Mouse (Mus musculus) frontal cortex, adult (tissue): ENCODE results near the gene Mmp11.
A peak's percentile ranks its signal among the peaks of the same experiment; 100 is the strongest.

ENCODE experiments used
- ATAC-seq: cut with Nextera tagmentation; 2 replicates; pipeline ENCODE4 v1.9.2; 2017; ENCODE audit warnings: mild to moderate bottlenecking, moderate library complexity, mixed read lengths; ENCODE audit not compliant: low TSS enrichment

The Mmp11 gene

DNA sequence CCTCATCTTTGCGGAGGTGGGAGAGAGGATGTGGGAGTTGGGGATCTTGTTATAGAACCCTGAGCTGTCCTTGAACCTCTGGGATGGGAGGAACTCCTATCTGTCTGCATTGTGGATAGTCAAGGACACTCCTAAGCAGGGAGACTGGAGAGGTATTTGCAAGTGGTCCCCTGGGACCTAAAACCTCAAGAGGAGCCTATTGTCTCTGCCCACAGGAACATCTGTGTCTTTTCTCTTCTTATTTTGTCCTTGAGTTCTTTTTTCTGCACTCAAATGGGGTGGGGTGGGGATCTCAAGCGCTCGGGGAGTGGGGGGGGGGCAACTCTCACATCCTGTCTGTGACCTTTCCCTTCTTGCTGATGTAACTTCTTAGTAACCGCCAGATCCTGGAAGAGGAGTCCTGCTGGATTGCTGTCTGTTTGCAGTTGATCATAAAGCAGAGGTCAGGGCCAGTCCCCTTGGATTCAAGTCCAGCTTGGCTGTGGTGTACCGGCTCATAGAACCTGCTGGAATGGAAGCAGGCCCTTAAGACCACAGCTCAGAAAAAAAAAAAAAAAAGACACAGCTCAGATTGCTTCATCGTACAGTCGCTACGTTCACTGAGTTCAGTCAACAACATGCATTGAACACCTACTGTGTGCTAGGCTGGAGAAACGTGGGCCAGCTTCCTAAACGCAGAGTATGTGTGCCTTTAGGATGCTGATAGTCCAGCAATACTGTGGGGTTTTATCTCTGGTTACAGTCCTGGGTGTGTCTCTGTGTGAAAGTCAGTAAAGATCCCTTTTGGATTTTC lies 1.8 kb upstream of the Mmp11 start:
- ATAC-seq: no peak

DNA sequence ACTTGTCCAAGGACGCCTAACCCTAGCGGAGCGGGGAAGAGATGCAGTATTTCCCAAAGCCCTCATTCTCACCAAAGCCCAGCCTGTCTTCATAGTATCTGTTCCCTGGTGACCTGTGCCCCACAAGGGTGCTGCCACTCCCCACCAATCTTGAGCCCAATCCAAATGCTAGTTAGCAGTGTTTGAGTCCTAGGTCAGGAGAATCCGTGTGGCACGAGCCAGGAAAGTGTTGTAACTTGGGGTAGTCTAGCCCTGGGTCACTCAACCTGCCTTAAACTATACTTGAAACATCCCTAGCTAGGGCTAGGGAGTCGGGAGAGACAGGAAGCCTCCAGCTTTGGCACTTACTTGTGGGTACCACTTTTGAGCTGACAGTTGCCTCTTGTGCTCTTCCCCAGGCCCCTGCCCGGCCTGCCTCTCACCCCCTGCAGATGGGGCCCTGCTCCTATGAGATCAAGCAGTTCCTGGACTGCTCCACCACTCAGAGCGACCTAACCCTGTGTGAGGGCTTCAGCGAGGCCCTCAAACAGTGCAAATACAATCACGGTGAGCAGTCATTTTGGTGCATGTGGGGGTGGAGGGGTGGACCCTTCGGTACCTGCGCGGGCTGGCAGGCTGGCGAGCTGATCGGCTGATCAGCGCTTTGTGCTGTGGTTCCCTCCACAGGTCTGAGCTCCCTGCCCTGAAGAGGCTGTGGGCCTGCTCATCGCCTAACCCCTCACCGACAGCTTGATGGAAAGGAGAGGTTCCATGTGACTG lies 792 bp upstream of the Mmp11 start:
- ATAC-seq: no peak

DNA sequence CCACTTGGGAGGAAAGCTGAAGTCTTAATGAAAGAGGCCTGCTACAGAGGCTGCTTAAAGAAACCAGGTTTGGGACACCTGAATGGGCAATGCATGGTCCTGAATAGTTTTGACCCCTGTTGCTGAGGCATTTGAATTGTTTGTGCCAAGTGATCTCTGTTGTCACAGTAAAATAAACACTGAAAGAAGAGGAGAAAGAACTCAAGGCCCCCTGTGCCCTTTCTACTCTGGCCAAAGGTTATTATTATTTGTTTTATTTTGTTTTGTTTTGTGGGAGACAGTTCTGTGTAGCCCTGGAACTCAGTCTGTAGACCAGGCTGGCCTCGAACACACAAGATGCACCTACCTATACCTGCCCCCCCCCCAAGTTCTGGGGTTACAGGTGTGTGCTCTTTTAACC lies 1.3 kb downstream of the Mmp11 start:
- ATAC-seq: no peak

DNA sequence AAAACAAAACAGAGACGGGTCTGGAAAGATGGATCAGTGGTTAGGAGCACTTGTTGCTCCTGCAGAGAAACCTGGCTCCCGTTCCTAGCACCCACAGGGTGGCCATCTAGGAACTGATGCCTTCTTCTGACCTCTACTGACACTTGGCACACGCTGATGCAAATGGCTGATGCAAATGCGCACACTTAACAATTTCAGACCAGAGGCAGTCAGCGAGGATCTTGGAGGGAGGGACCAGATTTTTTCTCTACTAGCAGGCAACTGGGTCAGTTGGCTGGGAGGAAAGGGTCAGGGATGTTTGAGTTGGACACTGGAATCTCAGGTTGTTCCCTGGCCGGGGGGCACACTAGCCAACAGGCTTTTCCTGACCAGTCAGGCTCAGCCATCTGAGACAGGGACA lies 3.4 kb downstream of the Mmp11 start, which contains the start of gene Chchd10:
Gene Chchd10 (plus strand): TSS at position 240 of the 400 bp plus-strand sequence.
- ATAC-seq: no peak

DNA sequence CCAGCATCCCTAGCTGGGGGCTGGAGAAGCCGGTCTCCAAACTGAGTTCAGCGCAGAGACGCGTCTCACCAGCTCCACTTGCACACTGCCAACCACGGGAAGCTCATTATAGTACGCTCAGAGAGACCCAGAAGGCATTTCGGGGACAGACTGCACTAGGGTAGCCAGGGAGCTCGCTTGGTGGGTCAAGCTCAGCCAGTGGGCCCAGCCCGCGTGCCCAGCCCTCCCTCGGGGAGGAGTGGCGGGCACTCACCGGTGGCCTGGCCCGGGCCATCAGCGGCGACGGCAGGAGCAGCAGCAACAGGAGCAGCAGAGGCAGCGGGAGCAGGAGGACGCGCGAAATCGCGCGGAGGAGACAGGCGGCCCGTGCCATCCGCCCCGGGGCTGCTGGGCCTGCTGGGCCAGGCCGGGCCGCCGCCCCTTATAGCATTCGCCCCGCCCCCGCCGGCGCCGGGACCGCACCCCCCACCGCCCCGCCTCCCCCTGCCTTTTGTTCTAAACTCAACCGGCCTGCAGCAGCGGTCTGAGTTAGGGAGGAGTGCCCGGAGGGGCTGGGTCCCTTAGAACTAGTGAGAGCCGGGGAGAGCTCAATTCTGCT lies 4.1 kb downstream of the Mmp11 start:
- ATAC-seq: peak; percentile 17; the same call in 1 of the 2 replicates

DNA sequence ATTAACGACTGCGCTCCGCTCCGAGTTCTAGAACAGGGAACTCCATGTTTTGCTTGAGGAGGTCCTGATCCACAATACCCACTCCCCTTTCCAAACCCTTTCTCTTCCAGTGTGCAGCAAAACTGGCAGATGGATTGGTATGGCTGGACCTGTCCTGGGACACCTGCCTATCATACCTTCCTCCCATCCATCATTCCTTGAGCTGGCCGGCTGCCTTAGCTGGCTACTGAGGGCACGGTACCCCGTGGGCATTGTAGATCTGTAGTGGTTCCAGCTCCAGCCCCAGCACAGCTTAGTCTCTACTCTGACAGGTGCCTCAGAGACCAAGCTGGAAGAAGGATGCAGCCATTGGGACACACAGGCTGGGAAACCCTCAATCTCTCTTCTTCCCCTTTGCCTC lies 5.0 kb downstream of the Mmp11 start:
- ATAC-seq: no peak

DNA sequence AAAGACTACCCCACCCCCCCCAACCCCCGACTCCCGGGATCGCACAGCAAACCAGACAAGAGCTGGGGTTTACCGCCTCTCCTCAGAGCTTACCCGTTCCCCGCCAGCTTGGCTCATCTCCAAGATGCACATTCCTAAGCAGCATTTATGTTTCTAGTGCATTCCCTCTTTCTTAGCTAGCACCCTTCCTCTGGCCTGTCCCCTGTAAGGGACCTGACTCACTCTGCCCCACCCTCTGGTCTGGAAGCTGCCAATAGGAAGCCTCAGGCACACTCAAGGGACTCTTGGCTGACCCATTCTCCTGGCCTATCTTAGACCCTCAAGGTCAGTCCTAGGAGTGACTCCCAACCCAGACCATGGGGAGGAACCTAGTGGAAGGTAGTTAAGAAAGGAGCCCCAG lies 6.0 kb downstream of the Mmp11 start:
- ATAC-seq: no peak

DNA sequence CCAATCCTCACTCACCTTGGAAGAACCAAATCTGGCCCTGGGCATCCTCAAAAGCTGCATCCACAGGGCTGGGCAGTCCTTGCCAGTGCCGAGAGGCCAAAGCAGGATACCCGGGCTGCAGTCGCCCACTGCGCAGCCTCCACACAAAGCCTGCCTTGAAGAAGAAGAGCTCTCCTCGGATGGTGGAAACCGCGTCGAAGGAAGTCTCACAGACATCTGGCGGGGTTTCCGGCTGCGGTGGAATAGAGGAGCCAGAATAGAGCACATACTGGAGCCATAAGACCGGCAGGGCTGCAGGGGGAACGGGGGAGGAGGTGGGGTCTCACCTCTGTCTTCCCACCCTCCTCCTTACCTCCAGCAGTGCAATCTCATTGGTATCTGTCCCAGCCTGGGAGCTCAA lies 9.9 kb downstream of the Mmp11 start:
- ATAC-seq: no peak

DNA sequence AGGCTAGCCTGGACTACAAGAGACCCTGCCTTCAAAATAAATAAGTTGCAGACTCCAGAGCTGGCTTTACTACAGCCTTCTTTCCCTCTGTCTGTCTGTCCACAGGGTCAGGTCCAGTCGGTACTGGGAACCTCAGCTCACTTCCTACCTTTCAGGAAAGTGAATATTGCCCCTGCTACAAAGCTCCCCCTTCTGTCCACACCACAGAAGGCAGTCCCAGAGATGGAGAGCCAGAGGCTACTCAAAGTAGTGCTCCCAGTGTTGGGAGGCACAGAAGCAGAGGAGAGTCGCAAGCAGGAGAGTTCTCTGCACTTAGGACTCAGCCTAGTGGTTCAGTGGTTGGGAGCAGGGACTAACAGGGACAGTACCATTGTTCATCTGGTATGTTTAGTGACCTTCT lies 12.0 kb downstream of the Mmp11 start:
- no peak for ATAC-seq

DNA sequence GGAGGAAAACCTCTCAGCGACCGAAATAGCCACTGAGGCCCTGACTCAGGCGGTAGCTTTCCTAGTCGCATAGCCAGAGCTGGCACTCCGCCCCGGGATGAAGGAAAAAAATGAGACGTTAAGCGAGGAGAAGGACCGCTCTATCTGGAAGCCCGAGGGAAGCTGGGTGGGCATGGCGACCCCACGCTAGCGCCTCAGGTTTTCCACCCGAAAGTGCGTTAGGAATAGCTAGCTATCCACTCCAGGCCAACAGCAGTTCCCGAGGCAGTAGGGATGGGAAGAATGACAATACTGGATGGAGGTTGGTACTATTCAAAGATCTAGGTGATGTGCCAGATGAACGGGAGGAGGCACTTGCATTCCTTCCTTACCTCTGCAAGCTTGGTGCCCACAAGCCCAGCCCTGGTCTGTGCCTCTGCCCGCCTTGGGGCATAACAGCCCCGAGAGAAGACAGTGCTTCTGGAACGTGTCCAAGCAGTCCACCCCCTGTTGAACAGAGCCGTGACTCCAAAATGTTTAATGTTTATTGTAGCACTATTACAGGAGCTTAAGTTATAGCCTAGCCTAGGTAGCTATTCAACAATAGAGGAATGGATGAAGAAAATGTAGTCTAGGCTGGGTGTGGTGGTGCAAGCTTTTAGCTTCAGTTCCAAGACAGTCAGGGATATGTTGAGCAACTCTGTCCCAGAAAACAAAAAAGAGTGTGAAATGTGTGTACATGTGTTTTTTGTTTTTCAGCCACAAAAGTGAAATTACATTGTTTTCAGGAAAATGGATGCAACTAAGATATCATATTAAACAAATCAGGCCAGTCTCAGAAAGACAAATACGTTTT lies 14.4 kb downstream of the Mmp11 start:
- ATAC-seq: peak; percentile 51

DNA sequence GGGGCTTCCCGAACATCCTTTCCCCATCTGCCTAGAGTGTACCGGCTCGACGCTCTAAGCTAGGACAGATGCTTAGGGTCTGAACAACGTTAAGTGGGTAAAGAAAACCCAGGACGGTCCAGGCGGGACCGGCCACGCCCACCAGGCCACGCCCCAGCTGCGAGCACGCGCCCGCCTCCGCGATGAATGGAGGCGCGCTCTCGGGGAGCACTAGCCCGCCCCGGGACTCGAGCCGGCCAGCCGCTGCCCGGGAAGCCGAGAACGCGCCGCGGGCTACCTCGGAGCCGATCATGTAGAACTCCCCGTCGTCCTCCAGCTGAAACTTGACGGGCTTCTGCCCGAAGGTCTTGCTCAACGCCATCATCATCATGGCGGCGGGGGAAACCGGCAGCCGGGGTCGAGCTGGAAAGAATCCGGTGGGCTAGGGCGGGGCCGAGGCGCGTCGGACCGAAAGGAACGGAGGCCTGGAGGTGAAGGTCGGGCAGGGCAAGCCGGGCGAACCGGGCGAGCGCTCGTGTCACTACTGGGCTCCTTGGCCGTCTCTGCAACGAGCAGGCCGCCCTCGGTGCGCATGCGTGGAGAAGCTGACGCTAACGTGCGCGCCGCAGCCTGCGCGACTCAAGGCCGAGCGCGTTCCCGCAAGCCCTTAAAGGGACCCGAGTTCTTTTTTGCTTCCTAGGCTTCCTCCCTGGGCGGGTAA lies 15.1 kb downstream of the Mmp11 start, which contains the start of gene Smarcb1:
Gene Smarcb1 (minus strand): TSS at position 592 of the 700 bp plus-strand sequence.
- peak; percentile 88 for ATAC-seq

DNA sequence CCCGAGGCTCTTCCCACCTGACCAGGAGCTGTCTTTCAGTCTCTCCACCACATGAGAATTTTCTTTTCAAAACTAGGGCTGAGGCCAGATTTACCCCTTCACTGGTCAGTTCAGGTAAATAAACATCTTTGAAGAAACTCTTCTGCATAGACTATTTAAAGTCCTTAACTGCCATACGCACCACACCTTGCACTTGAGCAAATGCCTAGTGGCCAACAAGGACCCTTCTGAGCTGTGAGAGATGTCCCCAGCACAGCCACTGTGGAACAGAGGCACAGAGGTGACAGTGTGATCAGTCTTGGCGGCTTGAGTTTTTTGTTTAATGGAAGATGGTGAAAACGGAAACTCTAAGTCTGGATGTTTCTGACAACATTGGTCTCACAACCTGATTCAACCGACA lies 17.3 kb downstream of the Mmp11 start:
- no peak for ATAC-seq

DNA sequence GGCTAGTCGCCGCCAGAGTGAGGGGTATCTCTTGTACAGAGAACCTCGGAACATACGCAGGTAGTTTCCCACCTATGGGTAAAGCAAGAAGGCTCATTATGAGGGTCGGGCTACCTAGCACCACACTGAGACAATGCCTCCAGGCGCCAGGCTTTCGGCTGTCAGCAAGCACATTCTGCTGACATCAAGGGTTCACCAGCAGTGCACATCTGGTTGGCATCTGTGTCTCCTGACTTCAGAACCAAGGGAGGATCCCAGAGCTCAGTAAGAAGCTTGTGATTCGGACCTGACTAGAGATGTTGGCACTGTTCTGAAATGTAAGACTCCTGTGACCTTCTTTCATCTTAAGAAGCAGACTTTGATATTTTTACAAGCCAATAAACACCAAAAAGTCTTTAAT lies 19.5 kb downstream of the Mmp11 start:
- ATAC-seq: no peak

DNA sequence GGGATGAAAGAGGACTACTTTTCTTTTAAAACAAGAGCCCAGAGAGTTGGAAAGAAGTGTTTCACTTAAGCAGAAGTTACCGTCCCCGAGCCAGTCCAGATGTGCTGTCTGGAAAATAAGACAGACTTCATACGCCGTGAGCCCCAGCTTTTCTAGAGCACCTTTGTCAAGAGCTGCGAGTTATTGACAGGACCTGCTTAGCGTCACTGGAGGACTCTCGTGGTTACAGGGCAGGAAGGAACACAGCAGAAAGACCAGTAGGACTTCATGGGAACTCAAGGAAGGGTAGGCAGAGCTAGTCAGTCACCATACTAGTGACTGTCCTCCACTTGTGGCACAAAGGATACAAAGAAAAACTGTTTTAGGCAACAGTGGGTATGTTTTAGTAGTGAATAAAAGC lies 20.7 kb downstream of the Mmp11 start:
- no peak for ATAC-seq

DNA sequence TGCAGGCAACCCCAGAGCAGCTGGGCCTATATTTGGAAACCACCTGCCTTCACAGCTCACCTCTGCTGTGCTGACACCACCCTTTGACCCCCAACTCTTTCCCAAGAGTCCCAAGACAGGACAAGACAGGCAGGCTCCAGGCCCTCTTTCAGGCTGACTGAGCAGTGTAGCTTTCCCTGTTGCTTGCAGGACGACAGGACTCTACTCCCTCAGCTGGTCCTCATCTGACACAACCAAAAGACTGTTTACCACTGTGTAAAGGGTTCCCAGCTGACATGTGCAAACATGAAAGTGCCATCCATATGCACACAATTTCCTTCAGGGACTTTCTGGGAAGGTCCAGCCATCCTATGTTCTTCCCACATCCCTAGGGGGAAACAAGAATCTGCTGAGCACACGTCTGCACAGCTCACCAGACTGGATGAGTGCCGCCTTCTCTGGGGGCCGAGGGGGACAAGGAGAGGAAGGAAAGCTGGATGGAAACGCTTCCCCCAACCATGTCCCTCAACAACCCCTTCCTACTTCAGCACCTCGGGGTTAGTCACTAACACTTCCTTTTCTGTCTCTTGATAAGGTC lies 23.2 kb downstream of the Mmp11 start:
- no peak for ATAC-seq

DNA sequence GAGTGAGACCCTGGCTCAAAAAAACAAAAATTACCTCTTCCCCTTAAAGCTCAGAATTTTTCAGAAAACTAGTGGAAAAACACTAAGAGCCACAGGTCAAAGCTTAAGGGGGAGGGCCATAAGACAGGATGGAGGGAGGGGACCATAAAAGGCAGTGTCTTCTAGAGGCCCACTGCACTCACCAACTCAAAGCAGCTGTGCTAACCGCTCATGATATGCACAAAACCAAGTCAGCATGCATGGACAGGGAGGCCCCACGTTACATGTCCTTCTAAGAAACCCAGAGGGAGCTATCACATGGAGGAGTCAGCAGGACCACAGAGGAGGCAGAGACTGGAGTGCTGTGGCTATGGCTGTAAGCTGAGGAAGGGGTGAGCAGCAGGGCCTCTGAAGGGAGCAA lies 25.6 kb downstream of the Mmp11 start:
- ATAC-seq: no peak

DNA sequence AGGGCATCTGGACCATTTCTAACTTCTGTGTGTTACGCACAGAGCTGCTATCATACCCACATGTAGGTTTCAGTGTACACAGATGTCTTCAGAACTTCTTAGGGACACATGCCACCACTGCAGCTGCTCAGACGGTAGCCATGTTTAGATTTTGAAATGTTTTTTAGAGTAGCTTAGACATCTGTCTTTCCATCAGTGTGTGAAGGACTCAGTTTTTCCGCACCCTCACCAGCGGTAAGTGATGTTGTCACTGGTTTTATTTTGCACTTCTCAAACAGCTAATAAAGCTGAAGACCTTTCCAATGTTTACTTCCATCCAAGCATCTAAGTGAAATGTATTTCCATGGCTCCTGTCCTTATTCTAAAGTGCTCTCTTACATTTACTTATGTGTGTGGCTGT lies 29.4 kb downstream of the Mmp11 start:
- no peak for ATAC-seq

DNA sequence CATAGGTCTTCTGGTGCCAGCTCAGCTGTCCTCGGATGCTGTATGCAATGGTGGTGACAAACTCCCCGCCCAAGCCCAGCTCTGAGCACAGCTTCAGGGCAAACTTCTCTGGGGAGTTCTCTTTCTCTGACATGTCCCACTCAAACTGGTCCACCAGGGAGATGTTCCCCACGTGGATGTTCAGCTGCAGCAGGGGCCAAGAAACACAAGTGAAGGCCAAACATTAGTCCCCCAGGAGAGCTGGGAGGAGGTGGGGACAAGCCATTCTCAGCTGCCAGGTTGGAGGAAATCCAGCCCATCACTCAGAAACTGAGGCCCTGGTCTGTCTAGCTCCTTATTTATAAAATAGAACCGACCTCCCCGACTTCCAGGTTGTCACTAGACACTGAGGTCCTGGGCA lies 31.9 kb downstream of the Mmp11 start:
- ATAC-seq: no peak

DNA sequence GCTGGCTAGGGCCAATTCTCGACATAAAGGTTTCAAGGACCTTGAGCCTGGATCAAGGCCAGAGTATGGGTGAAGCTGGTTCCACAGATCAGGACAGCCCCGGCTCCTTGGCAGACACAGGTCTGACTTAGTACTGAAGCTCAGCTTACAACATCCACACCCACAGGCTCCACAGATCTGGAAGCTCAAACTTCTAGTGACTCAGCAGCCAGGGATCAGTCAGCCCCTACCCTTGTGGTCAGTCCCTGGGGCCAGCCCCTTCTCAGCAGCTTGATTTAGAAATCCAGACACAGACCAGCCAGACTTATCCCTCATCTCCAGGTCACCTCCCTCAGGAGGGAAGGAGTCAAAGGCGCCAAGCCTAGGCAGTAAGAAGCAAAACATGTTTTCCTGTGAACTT lies 37.5 kb downstream of the Mmp11 start:
- no peak for ATAC-seq

DNA sequence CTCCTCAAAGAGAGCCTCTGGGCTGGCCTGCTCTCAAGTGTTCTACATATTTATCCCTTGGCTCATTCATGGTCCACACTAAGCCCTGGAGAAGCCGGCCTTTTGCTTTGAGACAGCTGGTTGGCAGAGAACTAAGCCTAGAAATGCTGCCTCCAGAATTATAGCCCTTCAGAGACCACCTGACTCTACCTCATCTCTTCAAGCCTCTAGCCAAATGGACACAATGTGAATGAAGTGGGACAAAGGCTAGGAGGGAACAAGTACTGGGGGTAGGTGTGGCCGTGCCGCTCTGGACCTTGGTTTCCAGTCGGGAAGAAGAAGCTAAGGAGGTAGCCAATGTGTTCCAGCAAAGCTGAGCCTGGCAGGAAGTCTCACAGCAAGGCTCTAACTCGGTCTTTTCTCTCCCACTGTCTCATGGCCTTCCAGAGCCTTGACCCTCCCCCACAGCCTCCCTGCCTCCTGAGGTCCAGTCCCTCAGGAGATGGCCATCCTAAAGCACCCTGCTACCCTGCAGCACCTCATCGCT lies 38.2 kb downstream of the Mmp11 start:
- ATAC-seq: no peak

DNA sequence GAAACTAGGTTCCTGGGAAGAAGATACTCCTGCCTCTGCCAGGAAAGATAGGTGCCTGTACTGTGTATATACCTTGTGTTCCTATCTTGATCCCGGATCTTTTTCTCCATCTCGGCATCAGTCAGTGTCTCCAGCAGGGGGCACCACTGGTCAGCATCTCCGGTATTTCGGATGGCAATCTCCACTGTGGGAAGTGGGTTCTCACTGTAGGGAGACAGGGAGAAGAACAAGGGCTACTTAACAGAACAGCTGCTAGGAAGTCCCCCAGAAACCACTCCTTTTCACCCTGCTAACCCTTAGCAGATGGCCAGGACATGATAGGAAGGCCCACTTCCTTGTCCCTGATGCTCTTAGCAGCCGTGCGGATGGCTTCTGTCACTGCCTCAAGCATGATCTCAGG lies 38.9 kb downstream of the Mmp11 start:
- ATAC-seq: 0 out of 2 replicates have a peak, but pooled peaks have one; percentile 12
